Mouse (Mus musculus) testis, adult 2 months (tissue): ENCODE measurements at regions not wholly inside any gene's neighbourhood (a gene's known extent, or its start where the extent isn't known, plus 50 kb on each side); places are given as distances from the start of the nearest gene placed in this dataset.
A peak's percentile ranks its signal among the peaks of the same experiment; 100 is the strongest.

Experiments
- H3K27ac ChIP-seq: fragments of 200-500 bp; 2 replicates; pipeline ENCODE4 v1.5.1; 2012; ENCODE audit warnings: low read depth, low read length; ENCODE audit not compliant: control insufficient read depth, insufficient read depth
- H3K27me3 ChIP-seq: fragments of 200-500 bp; 2 replicates; pipeline ENCODE4 v1.6.1; 2012; ENCODE audit warnings: mild to moderate bottlenecking, low read length, moderate library complexity; ENCODE audit not compliant: control insufficient read depth, insufficient read depth
- H3K36me3 ChIP-seq: fragments of 200-500 bp; 2 replicates; pipeline ENCODE4 v1.6.1; 2012; ENCODE audit warnings: mild to moderate bottlenecking, low read length; ENCODE audit not compliant: control insufficient read depth, insufficient read depth
- H3K4me1 ChIP-seq: fragments of 200-500 bp; 2 replicates; pipeline ENCODE4 v1.6.1; 2012; ENCODE audit warnings: low read length; ENCODE audit not compliant: control insufficient read depth, insufficient read depth
- H3K4me3 ChIP-seq: fragments of 200-500 bp; 2 replicates; pipeline ENCODE4 v1.5.1; 2012; ENCODE audit warnings: low read depth, mild to moderate bottlenecking, low read length, moderate library complexity, mixed read lengths; ENCODE audit not compliant: control insufficient read depth
- CTCF ChIP-seq: fragments of 200-500 bp; IDR thresholded peaks from 2 replicates; pipeline ENCODE4 v1.5.1; 2012; ENCODE audit warnings: low read depth, mild to moderate bottlenecking, inconsistent platforms, low read length, moderate library complexity; ENCODE audit not compliant: control insufficient read depth, insufficient read depth, insufficient replicate concordance
- POLR2A ChIP-seq: fragments of 200-500 bp; IDR thresholded peaks from 2 replicates; pipeline ENCODE4 v1.6.1; 2012; ENCODE audit warnings: low read depth, mild to moderate bottlenecking, inconsistent platforms, low read length, moderate library complexity; ENCODE audit not compliant: control insufficient read depth

DNA sequence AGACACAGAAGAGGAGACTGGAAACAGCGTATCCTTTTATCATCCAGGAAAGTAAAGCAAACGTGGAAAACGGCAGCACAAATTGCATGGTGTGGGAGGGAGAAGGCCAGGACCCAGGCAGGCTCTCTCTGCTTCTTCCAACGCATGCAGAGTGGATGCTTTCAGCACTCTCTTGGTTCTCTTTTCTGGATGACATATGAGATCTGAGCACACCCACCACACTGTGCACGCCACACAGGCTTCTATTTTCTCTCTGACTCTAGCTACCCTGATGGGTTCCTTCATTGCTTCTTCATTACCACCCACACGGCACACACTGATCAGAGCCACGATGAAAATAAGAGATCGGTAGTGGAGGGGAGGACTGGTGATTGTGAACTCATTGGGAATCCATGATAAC, 97.3 kb downstream of the Cavin4 start:
- H3K36me3 ChIP-seq = no peaks in the 10 kb centered on the region
- no peaks in the 10 kb centered on the region for H3K4me1 ChIP-seq
- TF ChIP-seq CTCF (no peak), POLR2A (no peak)
- no peak overlapping the region for H3K27ac ChIP-seq
- H3K27me3 ChIP-seq = no peaks in the 10 kb centered on the region
- no peak overlapping the region for H3K4me3 ChIP-seq

DNA sequence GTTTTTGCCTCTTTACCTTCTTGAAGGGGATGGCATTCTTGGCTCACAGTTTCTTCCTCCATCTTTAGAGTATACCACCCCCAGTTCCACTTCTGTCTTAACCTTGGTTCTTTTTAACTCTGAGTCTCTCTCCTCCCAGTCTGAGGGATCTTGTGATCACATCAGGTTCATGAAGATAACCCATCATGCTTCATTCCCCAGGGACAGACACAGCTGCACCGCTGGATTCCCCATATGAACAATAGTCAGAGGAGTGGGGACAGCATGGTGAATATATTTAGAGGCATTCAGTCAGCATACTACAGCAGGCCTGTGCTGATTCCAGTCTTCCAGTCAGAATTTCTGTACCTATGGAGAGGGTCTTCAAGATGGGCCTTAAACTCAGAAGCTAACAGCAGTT, 103.1 kb downstream of the Cavin4 start:
- no peak for TF ChIP-seq CTCF
- TF ChIP-seq POLR2A = no peak
- H3K27me3 ChIP-seq = no peaks in the 10 kb centered on the region
- H3K4me3 ChIP-seq = no peak overlapping the region
- H3K36me3 ChIP-seq = no peaks in the 10 kb centered on the region
- H3K4me1 ChIP-seq = peaks cover 3% of the 10 kb centered on the region; the same call in 1 of the 2 replicates
- no peak overlapping the region for H3K27ac ChIP-seq

DNA sequence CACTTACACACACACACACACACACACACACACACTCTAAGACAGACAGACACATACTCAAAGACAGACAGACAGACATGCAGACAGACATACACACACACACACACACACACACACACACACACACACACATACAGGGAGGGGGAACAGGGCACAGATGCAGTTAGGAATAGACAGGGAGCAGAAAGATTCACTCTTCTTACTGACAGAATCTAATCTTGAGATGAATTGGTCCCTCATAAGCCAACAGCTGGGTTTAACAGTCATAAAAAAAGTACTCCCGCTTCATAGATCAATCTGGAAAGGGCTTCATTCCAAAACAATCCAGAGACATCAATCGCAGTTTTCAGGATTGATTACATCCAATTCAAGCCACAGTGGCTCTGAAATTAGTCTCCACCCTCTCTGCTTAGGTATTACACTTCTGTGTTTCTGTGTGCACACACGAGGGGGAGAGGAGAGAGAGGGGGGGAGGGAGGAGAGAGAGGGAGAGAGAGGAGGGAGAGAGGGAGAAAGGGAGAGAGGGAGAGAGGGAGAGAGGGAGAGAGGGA, 107.2 kb downstream of the Cavin4 start:
- no peaks in the 10 kb centered on the region; the same call in 1 of the 2 replicates for H3K27me3 ChIP-seq
- no peaks in the 10 kb centered on the region for H3K36me3 ChIP-seq
- H3K27ac ChIP-seq = no peak overlapping the region
- H3K4me1 ChIP-seq = peaks cover 3% of the 10 kb centered on the region; the same call in 1 of the 2 replicates
- TF ChIP-seq CTCF = no peak
- no peak overlapping the region for H3K4me3 ChIP-seq

DNA sequence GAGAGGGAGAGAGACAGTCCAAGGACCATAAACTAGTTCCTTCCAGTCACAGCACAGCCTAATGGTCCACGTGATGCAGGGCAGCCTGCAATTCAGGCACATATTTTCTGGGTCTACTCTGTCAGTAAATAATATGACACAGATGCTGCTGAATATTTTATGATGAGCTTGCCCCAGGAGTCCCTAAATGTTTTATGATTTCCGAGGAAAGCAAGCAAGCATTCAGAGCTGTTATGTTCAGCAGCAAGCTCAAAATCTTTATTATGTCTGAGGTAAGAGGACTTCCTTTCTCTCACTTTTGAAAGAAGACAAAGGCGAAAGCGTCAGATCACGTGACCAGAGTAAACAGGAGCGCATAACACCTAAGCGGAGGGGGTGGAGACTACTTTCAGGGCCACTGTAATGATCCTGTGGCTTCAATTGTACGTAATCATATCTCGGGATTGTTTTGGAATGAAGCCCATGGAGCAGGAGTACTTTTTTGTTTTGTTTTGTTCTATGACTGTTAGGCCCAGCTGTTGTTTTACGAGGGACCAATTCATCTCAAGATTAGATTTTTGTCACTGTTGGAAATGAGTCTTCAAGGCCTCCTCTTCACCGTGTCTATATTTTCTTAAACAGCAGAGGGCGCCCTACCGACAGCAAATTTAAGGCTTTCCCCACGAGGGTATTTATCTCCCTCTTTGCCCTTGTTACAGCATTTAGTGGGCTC, 107.8 kb downstream of the Cavin4 start:
- Histone ChIP-seq H3K4me3 (no peak overlapping the region), H3K27ac (no peak overlapping the region)
- TF ChIP-seq POLR2A (no peak), CTCF (no peak)

DNA sequence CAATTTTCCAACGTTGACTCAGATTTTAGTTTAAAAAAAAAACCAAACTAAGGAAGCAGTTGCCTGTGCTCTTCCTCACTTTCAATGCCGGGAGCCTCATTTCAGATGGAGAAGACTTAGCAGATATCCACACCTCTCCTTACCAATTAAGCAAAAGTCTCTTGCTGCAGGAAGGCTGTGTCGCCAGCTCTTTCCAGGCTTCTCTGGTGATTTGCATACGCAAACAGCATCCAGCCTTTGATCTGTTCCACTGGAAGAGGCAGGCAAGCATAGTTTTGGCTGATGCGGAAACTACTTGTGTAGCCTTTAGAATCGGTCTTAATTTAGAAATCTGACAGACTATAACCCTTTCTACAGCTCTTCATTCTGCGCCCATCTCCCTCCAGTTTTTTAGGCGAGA, 108.5 kb downstream of the Cavin4 start:
- Histone ChIP-seq H3K27ac (no peak overlapping the region), H3K4me3 (no peak overlapping the region), H3K4me1 (peaks cover 3% of the 10 kb centered on the region; the same call in 1 of the 2 replicates), H3K36me3 (no peaks in the 10 kb centered on the region), H3K27me3 (no peaks in the 10 kb centered on the region; the same call in 1 of the 2 replicates)
- TF ChIP-seq POLR2A (no peak), CTCF (no peak)

More for the DNA sequence above, 107.8 kb downstream of the Cavin4 start:
- Histone ChIP-seq H3K36me3 (no peaks in the 10 kb centered on the region), H3K4me1 (peaks cover 3% of the 10 kb centered on the region; the same call in 1 of the 2 replicates), H3K27me3 (no peaks in the 10 kb centered on the region; the same call in 1 of the 2 replicates)

DNA sequence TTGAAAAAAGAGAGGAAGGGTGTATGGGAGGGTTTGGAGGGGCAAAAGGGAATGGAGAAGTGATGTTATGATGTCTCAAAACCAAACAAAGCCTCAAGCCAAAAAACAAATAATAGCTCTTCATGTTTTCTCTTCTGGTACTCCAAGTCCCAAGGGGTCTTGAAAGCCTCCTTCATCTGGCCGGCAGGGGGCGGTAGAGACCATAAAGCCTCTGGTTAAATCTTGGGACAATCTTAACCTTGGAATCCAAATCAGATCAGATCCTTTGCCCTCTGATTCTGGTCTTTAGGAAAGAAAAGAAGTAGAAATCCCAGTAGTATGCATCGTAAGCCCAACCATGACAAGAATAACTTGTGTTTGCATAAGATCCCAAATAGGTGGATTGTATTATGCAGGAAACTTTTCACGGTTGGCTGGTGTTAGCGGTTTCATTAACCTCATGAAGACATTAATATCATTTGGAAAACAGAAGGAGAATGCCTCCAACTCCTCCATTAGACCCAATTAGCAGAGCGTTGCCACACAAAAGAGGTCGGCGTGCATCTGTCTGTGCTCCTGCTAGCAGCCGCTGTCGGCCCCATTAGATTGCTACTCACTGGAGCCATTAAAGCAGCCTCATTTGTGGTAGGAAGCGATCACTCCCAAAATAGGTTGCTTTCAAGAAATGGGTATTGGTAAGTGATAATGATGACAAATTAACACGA, 116.0 kb downstream of the Cavin4 start:
- TF ChIP-seq POLR2A (no peak), CTCF (peak; percentile 55; the same call in 1 of the 2 replicates)
- Histone ChIP-seq H3K36me3 (no peaks in the 10 kb centered on the region), H3K27me3 (no peaks in the 10 kb centered on the region), H3K4me3 (no peak overlapping the region), H3K4me1 (no peaks in the 10 kb centered on the region), H3K27ac (no peak overlapping the region)

DNA sequence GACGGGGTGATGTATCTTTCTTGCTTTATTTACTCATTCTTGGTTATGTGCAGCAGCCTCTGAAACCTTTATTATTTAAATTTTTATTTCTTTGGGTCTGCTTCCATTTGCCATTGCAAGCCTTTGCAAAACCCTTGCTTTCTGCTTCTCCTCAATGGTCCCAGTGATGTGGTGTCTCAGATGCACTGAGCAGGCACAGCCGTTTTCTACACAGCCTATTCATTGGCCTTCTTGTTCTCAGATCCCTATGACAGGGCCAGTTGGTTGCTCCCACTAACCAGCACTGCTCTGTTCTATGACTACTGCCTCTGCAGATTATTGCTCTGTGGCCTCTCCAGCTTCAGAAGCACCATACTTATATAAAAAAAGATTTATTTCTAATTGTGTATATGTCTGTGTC, 116.6 kb downstream of the Cavin4 start:
- no peak overlapping the region for H3K27ac ChIP-seq
- no peaks in the 10 kb centered on the region for H3K4me1 ChIP-seq
- H3K27me3 ChIP-seq = no peaks in the 10 kb centered on the region
- TF ChIP-seq POLR2A = no peak
- TF ChIP-seq CTCF = no peak
- no peak overlapping the region for H3K4me3 ChIP-seq
- H3K36me3 ChIP-seq = no peaks in the 10 kb centered on the region
